Mouse (Mus musculus): ENCODE measurements around the gene Bmp6.

DNA sequence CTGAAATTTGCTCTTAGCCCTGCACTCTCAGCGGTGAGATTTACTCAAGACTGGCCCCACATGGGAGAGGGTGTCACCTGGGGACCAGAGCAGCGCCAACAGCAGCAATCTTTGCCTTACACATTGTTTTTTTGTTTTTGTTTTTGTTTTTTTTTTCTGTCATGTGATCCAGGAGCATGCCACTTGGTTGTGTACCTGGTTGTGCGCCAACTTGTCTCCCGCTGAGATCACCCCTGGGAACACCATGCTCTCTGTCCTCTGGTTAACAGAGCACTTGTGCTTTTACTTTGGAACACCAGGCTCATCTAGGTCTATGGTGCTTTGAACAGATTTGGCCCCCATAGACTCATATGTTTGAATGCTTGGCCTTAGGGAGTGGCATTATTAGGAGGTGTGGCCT, 50.1 kb downstream of the Bmp6 start:
- TF ChIP-seq CTCF (IDR thresholded peaks at IDR 0.05; ENCODE audit: insufficient read depth, low read depth, low read length), result no peak
- no peak for TF ChIP-seq POLR2A (IDR thresholded peaks at IDR 0.05; ENCODE audit: insufficient read depth, low read depth, low read length)

All from olfactory bulb, adult 2 months (tissue).